Mouse (Mus musculus): ENCODE data around the gene Pim1.

GRCm38 (mm10) chr17:29525613-29526012, 35.1 kb downstream of the Pim1 start:
- TF ChIP-seq POLR2A (IDR thresholded peaks at IDR 0.05; ENCODE audit: borderline replicate concordance, extremely low read depth, low read depth, low read length) = no peak
- no peak for TF ChIP-seq CTCF (IDR thresholded peaks at IDR 0.05; ENCODE audit: insufficient read depth, low read length)

Data from lung, adult 2 months (tissue).